Mouse (Mus musculus): Measurements from ENCODE around the gene Ly6g6f.

The Ly6g6f gene

DNA sequence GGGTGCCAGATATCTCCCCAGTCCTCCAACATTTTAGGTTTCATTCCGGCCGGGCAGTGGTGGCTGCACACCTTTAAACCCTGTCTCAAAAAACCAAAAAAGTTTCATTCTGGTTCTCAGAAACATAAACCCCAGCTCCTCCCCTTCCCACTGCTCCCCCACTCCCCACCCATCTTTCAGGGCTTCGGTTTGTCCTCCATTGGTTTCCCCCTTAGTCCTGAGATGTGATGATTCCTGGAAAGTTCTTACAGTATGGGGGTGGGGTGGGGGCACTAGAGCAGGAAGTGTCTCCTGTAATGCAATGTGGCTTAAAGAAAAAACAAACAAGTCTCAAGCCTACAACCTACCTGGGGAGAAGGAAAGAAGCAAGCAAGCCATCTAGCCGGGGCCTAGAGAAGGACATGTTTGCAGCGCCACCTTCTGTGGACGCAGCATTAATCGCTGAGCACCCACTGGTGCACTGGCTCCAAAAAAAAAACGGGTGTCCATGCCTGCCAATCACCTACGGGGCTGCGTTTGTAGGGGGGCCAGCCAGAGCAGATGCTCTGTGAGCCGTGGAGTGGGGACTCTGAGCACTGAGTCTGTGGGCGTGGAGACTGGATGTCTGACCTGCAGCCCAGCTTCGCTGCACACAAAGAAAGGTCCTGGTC, 20.5 kb upstream of the Ly6g6f start:
- peak; percentile 73 for DNase-seq

DNA sequence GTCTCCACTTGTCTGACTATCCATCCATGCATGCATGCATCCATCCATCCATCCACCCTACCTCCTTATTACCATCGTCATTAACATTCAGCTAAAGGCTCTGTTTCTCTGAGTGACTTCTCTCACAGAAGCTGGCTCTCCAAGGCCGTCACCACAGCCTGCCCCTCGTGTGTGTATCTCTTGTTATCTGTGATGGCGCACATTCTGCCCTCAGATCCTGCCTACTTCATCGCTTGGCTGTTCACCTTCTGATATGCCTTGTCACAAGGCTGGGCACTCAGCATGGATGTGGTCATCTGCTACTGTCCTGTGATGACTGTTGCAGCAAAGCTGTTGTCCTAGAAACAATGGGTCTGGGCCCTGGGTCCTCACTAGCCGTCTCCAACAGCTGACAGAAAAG, 19.3 kb upstream of the Ly6g6f start:
- no peak for DNase-seq

DNA sequence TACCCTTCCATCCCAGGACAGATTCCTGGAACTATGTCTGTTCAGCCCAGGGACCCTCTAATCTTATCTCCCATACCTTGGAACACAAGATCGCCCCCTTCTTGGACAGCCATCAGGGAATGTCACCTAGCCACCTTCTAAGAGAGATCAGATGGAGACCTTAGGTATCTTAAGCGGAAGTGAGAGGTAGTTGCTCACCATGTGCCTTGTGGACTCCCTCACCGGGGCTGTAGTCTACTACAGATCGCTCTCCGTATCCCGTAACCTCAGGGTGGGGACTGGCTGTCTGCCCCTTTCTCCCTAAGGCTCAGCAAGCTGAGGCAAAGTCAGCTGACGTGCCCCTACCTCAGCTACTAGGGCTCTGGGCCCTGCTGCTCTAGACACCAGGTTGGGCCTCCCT, 18.7 kb upstream of the Ly6g6f start:
- no peak for DNase-seq

DNA sequence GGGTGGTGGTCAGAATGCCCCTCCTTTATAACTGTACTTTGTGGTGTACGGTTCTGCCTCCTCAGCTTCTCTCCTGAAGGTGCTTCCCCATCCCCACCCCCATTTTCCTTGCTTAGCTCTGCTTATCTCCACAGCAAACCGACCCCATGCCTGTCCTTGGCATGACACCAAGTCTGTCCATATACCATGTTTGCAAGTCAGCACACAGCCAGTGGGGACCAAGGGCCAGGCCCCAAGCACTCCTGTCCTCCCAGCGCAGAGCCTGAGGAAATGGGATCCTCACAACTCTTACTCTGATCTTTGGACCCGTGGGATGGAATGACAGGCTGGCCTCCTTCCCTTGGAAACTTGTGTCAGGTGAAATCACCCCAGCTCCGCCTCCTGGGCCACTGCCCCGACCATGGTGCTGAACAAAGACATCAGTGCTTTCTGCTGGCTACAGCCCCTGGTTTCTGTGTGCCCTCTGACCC, 17.8 kb upstream of the Ly6g6f start:
- DNase-seq = no peak

DNA sequence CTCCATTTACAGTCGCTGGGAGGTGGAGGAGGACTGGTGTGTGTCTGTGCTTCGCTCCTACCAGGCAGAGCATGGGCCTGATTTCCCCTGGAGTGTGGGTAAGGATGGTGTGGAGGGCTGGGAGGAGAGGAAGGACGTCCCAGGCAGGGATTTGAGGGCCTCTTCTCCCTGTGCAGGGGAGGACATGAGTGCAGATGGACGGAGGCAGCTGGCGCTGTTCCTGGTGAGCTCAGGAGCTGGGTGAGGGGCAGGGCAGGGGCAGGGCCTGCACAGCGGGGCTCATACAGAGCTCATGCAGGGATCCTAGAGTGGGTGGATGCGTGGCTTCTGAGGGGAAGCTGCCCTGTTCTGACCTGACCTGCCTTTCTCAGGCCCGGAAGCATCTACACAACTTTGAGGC, 16.9 kb upstream of the Ly6g6f start:
- DNase-seq = no peak

DNA sequence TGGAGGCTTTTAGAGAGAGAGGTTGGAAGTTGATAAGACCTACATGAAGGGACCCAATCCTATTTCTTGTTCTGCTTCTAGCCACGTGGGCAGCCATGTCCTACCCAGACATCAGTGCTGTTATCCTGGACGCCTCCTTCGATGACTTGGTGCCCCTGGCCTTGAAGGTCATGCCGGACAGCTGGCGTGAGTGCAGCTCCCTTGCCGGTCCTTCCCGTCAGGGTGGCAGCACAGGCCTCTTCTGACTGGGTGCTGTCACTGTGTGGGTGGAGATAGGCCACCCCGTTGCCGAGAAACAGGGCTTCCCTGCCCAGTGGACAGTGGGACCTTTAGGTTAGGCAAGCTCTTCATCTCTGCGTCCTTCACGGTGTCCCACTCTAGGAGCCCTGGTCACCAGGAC, 15.8 kb upstream of the Ly6g6f start:
- DNase-seq = no peak

DNA sequence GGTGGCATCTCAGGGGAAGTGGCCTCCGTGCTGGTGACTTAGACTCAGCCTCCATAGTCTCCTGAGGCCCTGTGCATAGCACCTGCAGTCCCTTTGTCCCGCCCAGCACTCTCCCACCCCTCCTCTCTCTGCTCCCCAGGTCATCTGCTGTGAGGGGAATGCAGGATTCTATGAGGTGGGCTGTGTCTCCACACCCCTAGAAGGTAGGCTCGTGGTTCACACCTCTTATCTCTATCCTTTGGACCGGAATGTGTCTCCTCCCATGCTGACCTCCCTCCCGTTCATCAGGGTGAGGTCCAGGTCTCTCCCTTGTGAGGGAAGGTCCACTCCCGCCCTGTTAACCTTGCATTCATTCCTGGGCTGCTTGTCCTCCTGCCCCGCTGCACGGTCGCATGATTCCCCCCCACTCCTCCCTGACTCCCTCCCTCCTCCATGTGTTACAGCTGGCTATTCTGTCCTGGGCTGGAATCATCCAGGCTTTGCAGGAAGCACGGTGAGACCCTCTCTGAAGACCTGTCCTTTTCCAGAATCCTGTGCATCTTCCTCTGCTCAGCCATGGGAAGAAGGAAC, 14.9 kb upstream of the Ly6g6f start:
- DNase-seq = no peak

DNA sequence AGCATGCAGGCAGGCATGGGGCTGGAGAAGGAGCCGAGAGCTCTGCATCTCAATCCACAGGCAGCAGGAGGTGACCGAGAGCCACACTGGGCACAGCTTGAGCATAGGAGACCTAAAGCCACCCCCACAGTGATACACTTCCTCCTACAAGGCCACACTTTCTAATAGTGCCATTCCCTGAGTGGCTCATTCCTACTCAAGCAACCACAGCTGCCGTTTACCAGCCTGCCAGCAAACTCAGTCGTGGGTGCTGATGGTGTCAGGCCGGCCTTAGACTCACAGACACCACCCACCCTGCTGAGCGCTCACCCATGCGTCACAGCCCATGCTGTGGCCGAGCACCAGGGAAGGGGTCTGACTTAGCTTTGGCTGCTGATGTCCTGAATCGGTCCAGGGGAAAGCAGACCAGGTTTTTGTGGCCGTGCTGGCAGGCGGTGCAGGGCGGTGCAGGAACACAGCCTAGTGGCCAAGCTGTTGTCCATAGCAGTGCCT, 11.8 kb upstream of the Ly6g6f start:
- DNase-seq = no peak

DNA sequence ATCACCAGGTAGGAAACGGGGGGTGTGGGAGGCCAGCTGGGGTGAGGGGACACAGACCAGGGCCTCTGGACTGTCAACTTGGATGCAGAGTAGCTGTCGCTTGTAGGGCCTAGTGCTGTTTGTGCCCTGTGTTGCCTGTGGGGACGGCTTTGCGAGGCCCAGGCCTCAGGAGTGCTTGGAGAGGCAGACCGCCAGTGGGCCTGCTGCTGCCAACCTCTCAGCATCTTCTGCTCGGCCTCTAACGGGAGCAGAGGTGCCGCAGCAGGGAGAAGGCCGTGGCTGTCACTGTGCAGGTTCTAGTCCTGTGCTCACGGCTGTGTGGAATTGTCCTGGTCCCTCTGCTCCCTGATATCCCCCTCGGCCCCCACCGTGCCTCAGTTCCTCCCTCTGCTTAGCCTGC, 11.2 kb upstream of the Ly6g6f start:
- no peak for DNase-seq

DNA sequence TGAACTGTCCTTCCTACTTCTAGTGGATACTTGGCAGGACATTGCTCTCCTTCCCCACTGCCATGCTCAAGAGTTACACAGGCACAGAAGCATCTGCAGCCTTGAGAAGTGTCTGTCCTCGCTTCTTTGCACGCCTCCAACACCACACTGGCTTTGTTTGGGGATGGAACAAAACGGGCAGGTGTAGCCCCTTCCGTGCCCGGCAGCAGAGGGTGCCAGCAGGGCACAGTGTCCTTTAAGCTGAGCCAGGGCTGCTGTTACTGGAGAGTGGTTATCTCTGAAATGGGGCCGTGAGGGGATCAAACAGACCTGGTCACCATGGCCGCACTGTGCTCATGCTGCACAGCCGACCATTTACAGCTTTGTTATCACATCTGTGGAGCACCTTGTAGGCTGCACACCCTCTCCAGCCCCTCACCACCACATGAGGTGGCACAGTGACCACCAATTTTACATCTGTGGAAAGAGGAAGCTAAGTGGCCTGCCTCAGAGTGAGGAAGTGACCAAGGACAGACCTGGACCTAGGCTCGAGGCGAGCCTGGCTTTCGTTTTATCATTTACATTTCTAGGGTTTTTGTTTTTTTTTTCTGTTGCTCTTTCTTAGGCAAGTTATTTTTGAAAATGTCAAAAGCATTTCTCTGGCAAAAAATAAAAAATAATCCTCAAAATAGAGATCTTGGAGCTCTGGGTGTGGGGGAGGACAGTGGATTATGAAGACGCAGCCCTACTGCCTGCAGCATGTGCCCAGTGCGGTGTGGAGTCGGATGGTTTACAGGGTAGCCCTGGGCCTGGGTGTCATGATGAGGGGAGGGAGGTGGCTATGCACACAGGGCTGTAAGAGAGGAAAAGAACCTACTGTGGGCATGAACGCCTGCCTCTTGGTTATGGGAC, 9.3 kb upstream of the Ly6g6f start:
- DNase-seq = no peak

DNA sequence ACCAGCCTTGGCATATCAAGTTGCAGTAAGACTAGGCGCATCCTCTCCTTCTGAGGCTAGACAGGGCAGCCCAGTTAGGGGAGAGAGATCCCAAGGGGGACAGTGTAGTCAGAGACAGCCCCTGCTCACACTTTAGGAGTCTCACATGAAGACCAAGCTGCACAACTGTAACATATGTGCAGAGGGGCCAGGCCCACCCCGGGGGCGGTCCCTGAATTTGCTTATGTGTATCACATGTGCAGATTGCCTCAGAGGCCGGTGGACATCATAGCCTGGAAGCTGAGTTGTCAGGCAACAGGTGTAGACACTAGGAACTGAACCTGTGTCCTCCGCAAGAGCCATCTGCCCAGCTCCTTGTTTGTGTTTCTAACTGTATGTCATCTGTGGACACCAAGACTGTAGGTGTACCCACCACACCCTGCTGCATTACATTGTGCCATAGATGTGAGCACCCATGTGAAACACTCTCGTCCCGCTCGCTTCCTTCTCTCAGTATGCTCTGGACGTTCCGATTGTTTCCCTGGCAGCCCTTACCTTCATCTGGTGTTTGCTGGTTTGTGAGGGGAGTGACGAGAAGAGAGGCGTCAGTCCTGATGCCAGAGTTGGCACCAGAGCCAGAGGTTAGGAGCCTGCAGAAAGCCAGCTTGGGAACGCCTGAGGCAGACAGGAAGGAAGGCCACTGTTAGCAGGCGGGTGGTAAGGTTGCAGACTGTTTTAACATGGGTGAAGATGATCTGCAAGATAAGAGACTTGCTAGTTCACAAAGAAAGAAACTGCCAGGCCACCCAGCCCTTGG, 7.2 kb upstream of the Ly6g6f start:
- DNase-seq = no peak

DNA sequence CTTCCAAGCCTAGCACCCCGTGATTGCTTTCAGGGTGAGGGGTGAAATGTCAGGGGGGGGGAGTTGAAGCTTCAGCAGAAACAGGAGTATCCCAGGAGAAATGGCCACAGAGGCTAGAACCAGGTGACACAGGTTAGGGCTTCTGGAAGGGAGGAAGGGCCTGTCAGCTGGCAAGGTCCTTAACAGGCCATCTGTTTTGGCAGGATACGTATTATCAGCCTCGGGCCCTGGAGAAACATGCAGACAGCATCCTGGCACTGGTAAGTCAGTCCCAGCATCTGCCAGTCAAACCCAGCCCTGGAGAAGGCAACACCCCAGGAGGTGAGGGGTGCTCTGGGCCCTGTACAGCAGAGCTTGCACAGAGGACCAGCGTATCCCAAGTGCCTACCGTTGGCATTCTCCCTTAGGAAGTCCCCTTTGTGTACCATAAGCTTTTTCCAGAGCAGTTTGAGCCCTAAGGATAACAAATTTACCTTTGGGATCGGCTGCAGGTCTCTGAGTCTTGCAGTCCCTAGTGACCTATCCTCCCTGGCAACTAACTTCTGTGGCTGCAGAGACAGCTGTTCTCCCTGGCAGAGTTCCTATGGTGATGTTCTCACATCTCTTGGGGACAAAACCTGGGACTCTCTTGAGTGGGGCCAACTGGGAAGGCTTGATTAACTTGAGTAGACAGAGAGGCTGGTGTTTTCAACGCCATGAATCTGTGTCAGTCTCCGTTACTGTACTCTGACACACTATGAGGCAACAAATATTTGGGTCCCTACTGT, 4.9 kb upstream of the Ly6g6f start:
- DNase-seq = no peak

DNA sequence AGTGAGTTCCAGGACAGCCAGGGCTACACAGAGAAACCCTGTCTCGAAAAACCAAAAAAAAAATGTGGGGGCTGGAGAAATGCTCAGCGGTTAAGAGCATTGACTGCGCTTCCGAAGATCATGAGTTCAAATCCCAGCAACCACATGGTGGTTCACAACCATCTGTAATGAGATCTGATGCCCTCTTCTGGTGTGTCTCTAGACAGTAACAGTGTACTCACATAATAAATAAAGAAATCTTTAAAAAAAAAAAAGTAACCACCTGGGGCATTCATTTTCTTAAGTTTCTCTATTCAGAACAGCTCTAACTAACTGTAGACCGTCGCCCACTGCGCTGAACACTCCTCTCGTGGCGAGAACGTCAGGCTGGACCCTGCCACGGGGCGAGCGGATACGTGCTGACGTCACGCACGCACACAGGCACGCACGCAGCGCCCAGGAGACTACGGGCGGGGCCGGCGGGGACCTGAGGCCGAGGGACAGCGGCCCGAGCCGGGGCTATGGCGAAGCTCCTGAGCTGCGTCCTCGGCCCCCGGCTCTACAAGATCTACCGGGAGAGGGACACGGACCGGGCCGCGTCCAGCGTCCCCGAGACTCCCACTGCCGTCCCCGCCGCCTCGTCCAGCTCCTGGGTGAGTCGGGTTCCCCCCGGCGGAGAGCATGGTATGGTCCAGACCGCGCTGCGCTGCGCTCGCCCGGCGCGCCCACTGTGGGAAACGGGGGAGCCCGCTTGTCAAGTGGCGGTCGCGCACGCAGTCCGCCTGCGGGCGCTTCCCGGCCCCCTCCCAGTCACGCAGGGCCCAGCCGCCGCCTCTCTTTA, 3.6 kb upstream of the Ly6g6f start, which contains the start of gene Abhd16a:
TSS of gene Abhd16a (plus strand) at position 439 of the 820 bp plus-strand sequence.
- peak; percentile 98 for DNase-seq

DNA sequence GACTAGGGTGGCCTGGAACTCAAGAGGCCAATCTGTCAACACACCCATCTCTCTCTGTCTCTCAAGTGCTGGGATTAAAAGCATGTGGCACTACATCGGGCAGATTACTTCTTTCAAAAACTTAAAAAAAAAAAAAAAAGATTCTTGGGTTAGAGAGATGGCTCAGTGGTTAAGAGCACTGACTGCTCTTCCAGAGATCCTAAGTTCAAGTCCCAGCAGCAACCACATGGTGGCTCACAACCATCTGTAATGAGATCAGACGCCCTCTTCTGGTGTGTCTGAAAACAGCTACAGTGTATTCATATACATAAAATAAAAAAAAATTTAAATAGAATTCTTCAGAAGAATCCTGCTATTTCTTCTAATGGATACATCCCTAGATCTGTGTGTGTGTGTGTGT, 2.7 kb upstream of the Ly6g6f start:
- DNase-seq = no peak

DNA sequence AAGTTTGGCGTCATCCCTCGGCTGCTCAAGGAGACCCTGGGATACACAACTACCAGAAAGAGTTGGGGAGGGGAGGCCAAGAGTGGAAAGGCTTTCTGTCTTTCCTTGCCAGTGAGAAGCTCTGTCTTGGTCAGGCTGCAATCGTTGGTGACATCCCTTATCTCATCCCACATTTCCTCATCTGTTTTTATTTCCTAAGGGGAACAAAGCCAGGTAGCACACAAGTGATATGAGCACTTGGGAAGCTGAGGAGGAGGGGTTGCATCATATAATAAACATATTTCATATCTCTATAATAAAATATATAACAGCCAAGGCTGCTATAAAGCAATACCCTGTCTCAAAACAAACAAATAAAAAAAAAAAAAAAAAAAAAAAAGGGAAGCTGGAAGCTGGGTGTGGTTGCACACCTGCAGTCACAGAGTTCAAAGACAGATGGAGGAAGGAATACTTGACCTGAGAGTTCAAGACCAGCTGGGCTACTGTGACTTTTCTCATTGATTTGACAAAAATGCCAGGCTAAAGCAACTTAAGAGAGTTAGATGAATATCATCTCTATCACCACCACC, 1.4 kb downstream of the Ly6g6f start:
- no peak for DNase-seq

DNA sequence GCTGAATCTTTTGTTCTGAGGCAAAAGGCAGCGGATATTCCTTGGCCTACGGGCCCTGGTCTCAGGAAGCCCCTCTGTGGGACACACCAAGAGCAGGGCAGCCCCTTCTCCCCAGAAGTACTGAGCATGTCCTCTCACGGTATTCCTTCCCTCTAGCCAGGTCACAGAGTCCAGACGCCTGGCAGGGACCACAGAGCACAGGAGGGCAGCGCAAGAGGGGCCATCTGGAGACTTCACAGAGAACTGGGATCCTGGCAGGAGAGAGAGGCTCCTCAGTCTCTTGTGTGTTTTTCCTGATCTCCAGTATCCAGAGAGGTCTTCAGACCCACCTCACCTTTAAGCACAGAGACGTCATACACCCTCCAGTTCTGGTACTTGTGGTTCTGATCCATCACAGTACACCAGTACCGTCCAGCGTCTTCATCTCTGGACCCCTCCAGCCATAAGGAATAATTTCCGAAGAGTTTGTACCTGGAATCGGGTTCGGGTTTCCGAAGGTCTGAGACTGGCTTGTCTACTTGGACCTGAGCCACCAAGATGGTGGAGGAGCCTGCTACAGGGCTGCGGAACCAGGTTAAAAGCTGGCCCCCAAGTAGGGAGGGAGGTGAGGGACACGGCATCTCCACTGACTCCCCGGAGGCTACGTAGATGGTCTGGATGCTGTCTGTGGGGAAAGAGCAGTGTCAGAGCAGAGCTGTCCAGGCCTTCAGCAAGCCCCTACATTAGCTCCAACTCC, 2.4 kb downstream of the Ly6g6f start:
- DNase-seq = no peak

DNA sequence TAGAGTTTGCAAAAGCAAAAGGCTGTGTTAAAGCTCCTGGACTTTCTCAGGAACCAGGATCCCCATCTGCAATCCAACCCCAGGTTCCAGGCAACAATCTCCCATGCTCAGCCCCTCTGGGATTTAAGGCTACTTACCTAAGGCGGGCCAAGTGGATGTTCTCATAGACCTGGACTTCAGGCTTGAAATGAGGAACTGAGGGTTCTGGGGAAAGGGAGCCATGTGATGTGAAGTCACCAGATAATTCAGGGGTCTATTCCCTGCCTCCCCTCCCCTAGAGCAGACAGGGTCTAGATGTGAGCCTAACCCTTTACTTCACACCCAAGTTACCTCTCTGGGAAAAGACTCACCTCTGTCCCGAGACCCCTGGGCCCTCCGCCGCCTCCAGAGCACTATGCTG, 4.7 kb downstream of the Ly6g6f start:
- DNase-seq = no peak

DNA sequence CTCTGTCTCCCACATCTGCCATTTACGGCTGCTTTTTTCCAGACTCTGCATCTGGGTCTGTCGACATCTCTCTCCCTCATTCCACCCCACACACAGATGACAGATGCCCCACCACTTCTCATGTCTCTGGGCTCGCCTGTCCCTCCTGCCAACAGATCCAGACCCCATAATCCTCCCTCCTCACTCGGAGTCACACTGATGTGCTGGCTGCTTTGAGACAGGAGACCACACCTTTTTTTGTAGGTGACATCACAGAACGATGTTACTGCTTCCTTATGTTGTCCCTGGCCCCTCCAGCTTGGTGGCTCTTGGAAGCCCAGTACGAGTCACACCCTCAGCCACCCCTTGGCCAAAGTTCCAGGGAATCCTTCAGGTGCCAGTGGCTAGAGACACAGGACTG, 5.2 kb downstream of the Ly6g6f start:
- no peak for DNase-seq

DNA sequence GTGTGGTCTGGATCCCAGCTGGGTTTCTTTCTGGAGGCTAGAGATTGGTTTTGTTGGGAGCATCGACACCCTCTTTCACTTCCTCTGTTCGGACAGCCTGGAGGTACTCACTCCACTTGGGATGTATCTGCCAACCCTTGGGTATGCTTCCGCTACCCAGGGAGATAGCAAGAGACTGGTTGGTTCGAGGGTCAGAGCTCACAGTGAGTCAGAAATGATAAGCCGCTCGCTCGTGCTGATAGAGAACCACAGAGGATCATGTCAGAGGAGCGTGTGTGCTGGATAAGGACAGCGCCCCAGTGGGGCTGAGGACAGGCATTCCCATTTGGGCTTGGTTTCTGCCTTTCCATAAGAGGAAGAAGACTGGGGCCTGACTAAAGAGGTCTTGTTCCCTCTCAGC, 5.6 kb downstream of the Ly6g6f start:
- DNase-seq = no peak

DNA sequence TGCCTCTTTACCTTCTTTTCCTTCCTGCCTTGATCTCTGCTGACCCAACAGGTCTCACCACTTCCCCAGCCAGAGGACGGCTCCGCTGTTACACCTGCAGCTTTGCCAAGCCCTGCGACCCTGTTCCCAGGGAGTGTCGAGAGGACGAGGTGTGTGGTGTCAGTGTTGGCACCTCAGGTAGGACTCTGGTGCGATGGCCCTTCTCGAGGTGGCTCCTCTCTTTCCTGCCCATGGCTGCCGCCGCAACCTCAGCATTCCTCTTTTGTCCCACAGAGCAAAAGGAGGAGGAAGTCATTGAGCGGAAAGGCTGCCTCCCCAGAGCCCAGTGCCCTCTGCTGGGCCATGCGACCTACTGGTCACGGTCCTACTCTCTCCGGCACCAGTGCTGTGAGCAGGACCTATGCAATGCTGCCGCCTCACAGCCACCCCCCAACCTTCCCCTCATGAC, 7.6 kb downstream of the Ly6g6f start, which contains the start of gene Ly6g6d:
TSS of gene Ly6g6d (minus strand) at position 280 of the 448 bp plus-strand sequence.
- DNase-seq = peak; percentile 64
